Mouse (Mus musculus) lung, embryonic 14.5 days (tissue): ENCODE results near the gene Plekha6. TPM values are rescaled to one million over a fixed set of nuclear protein-coding genes. Genes with fewer than 3 reads are reported as not detected.
A peak's percentile ranks its signal among the peaks of the same experiment; 100 is the strongest.

Experiments used
- ATAC-seq: fragments of 200-750 bp; cut with Nextera tagmentation; 2 replicates; pipeline ENCODE4 v1.8.0; 2017; ENCODE audit warnings: mild to moderate bottlenecking, moderate TSS enrichment, moderate library complexity; ENCODE audit not compliant: insufficient read depth
- DNase-seq: peaks from one replicate; pipeline ENCODE4 v3.0.0-alpha.2; 2015
- H3K27ac ChIP-seq: fragments of 300-500 bp; sonication (generic); 2 replicates; pipeline ENCODE4 v1.5.1; 2014; ENCODE audit warnings: low read depth, mild to moderate bottlenecking, moderate library complexity
- H3K27me3 ChIP-seq: fragments of 300-500 bp; sonication (generic); 2 replicates; pipeline ENCODE4 v1.6.1; 2014; ENCODE audit warnings: low read length, control low read depth; ENCODE audit not compliant: insufficient read depth
- H3K36me3 ChIP-seq: fragments of 300-500 bp; sonication (generic); 2 replicates; pipeline ENCODE4 v1.6.1; 2014; ENCODE audit warnings: control low read depth; ENCODE audit not compliant: insufficient read depth
- H3K4me1 ChIP-seq: fragments of 300-500 bp; sonication (generic); 2 replicates; pipeline ENCODE4 v1.6.1; 2014; ENCODE audit warnings: antibody characterized with exemption, control low read depth; ENCODE audit not compliant: insufficient read depth
- H3K4me2 ChIP-seq: fragments of 300-500 bp; sonication (generic); 2 replicates; pipeline ENCODE4 v1.6.1; 2014; ENCODE audit warnings: mild to moderate bottlenecking
- H3K4me3 ChIP-seq: fragments of 300-500 bp; sonication (generic); 2 replicates; pipeline ENCODE4 v1.5.1; 2014; ENCODE audit warnings: low read depth, low read length
- H3K9ac ChIP-seq: fragments of 300-500 bp; sonication (generic); 2 replicates; pipeline ENCODE4 v1.6.1; 2014
- H3K9me3 ChIP-seq: fragments of 300-500 bp; sonication (generic); 2 replicates; pipeline ENCODE4 v1.6.1; 2016; ENCODE audit warnings: low read depth, low read length, control low read depth
- CTCF ChIP-seq: IDR thresholded peaks from 2 replicates; pipeline ENCODE4 v1.5.1; 2016; ENCODE audit warnings: antibody characterized with exemption, low read depth
- WGBS: fragments of 180-500 bp; shearing (Covaris S2); extraction: QIAGEN DNeasy Blood & Tissue Kit; methylation state at CpG from one replicate; pipeline ENCODE4 v1.1.7; 2014; 5-methylcytosine and 5-hydroxymethylcytosine counted together
- polyA plus RNA-seq: library from polyadenylated mRNA; unstranded; fragments of >200 nt; fragmentation: Nextera tagmentation; extraction: Ambion mirVana; gene quantifications from 2 replicates; pipeline ENCODE4 v1.2.1, GENCODE M21; 2014

Plekha6 gene
- polyA plus RNA-seq, 1 experiment from 2014 or later, result 6.7 TPM

DNA sequence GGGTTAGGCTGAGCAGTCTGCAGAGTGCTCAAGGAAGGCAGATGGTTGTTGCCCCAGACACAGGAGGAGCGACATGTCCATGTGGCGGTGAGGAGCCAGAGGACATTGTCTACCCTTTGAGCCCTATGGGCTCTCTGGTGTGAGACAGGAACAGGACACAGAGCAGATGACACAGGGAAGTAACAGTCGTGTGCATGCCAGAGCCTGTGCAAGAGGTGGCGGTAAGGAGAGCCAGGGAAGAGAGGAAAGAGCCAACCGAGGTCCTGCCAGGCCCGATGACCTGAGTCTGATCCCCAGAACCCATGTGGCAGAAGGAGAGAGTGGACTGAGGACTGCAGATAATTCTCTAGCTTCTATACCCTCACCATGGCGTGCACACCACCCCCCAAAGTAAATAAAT, 99.1 kb downstream of the Plekha6 start:
- Histone ChIP-seq H3K27ac (no peak overlapping the region), H3K9me3 (no peaks in the 10 kb centered on the region), H3K36me3 (no peaks in the 10 kb centered on the region; the same call in 1 of the 2 replicates), H3K4me1 (0 out of 2 replicates have a peak, but pooled peaks cover 4% of the 10 kb centered on the region), H3K9ac (no peak overlapping the region), H3K4me3 (no peak overlapping the region), H3K27me3 (no peaks in the 10 kb centered on the region), H3K4me2 (no peak overlapping the region)
- no peak for TF ChIP-seq CTCF
- WGBS, result 84% methylated on average over 7 of the region's 7 CpGs
- ATAC-seq (no peak), DNase-seq (no peak)

DNA sequence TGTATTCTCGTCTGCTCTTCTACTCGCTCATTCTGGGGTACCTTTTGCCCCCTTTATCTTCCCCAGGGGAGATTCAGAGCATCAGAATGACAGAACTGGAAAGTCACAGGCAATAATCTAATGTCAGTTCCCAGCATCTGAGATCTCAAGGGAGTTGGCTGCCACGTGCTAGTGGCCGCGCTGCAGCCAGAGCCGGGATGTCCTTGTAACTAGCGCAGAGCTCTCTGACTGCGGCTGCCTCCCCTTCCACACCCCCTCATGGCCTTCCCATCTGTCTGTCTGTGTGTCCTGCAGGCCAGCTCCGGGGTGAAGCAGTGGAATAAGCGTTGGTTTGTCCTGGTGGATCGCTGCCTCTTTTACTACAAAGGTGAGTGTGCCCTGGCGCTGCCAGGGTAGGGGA, 100.4 kb downstream of the Plekha6 start:
- H3K4me1 ChIP-seq, result no peaks in the 10 kb centered on the region
- no peak overlapping the region; the same call in 1 of the 2 replicates for H3K9ac ChIP-seq
- H3K4me3 ChIP-seq, result no peak overlapping the region
- no peak overlapping the region for H3K4me2 ChIP-seq
- no peaks in the 10 kb centered on the region for H3K9me3 ChIP-seq
- DNase-seq, result peak; percentile 34
- no peak for ATAC-seq
- no peak for TF ChIP-seq CTCF
- WGBS, result 64% methylated on average over 12 of the region's 12 CpGs
- H3K27me3 ChIP-seq, result no peaks in the 10 kb centered on the region
- H3K27ac ChIP-seq, result no peak overlapping the region
- no peaks in the 10 kb centered on the region; the same call in 1 of the 2 replicates for H3K36me3 ChIP-seq

DNA sequence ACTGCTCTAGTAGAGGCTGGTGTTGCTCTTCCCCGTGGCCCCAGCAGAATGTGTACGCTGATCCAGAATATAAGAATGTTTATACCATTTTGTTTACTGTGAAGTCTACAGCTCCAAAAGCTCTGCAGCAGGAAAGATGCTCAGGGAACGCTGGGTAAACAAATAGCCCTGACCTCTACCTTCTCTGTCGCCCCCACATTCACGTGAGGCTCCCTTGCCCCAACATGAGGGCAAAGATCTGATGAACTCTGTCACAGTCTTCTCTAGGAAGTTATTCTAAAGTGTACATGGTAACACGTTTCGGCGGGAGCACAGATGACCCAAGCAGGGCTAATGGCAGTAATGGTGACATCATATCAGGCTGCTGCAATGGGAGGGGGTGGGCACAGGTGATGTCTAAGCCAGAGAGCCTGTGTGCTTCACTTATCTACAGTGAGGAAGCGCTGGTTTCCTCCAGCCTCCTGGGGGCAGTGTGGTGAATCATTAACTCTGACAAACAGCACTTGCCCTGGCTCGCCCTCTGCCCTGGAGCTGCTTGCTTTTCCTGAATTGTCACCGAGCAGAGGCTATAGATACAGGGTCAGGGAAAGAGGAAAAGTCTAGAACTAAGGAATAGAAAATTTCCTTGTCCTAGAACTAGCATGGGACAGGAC, 101.2 kb downstream of the Plekha6 start:
- Histone ChIP-seq H3K9me3 (no peaks in the 10 kb centered on the region), H3K27me3 (no peaks in the 10 kb centered on the region), H3K4me3 (no peak overlapping the region), H3K36me3 (no peaks in the 10 kb centered on the region; the same call in 1 of the 2 replicates), H3K9ac (no peak overlapping the region), H3K27ac (no peak overlapping the region), H3K4me1 (no peaks in the 10 kb centered on the region), H3K4me2 (no peak overlapping the region)
- DNase-seq (peak; percentile 37), ATAC-seq (peak; percentile 45; the same call in 1 of the 2 replicates)
- WGBS, result 31% methylated on average over 11 of the region's 11 CpGs
- peak; percentile 25 for TF ChIP-seq CTCF

DNA sequence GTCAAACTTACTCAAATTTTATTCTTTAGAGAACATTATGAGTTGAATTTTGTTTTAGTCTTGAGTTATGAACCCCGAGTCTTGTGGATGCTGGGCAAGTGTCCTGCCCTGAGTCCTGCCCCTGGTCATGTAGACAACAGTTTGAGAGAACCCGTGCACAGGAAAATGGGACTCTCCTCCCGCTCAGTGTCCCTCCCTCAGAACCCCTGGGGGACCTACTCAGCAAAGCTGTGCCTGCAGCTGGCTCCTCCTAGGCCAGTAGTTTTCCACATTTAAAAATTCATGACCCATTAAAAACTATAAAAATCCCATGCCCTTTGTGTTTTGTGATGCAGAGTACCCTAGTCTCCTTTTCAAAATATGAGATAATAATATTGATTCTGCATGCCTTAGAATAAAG, 103.1 kb downstream of the Plekha6 start:
- Histone ChIP-seq H3K4me2 (no peak overlapping the region), H3K4me3 (no peak overlapping the region), H3K36me3 (no peaks in the 10 kb centered on the region; the same call in 1 of the 2 replicates), H3K9ac (no peak overlapping the region), H3K4me1 (no peaks in the 10 kb centered on the region), H3K9me3 (no peaks in the 10 kb centered on the region), H3K27ac (no peak overlapping the region), H3K27me3 (no peaks in the 10 kb centered on the region)
- ATAC-seq (no peak), DNase-seq (no peak)
- 72% methylated on average over 3 of the region's 3 CpGs for WGBS
- no peak for TF ChIP-seq CTCF

DNA sequence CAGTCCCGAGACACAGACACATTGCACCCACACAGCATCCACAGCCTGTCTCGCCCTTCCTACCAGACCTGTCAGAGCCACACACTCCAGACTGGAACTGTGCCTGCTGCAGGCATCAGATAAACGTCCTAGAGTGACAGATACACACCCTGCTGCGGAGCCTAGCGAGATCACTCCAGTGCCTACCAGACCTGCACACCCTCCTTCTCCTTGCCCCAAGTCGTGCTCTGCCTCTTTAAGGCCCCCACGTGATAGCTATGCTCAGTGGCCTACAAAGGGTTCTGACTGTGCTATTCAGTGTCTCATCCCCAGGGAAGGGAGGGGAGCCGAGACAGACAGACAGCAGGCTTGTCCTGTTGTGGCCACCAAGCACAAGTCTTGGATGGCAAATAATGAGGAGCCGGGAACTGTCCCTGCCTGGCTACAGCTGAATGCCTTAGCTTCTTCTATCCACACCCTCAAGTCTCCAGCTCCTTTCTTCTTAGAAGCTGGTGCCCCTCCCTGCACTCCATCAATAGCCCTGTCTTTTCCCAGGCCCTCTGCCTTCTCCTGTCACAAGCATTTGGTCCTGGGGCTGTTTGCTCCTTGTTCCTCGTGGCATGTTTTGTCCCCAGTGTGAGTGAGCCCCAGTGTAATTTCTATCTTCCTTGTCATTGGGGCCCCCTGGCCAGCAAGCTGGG, 103.9 kb downstream of the Plekha6 start:
- TF ChIP-seq CTCF, result no peak
- Histone ChIP-seq H3K4me3 (no peak overlapping the region), H3K27ac (no peak overlapping the region), H3K4me1 (no peaks in the 10 kb centered on the region), H3K9ac (no peak overlapping the region), H3K9me3 (no peaks in the 10 kb centered on the region), H3K27me3 (no peaks in the 10 kb centered on the region), H3K4me2 (no peak overlapping the region), H3K36me3 (no peaks in the 10 kb centered on the region; the same call in 1 of the 2 replicates)
- 35% methylated on average over 10 of the region's 10 CpGs for WGBS
- no peak for DNase-seq
- ATAC-seq, result peak; percentile 38

DNA sequence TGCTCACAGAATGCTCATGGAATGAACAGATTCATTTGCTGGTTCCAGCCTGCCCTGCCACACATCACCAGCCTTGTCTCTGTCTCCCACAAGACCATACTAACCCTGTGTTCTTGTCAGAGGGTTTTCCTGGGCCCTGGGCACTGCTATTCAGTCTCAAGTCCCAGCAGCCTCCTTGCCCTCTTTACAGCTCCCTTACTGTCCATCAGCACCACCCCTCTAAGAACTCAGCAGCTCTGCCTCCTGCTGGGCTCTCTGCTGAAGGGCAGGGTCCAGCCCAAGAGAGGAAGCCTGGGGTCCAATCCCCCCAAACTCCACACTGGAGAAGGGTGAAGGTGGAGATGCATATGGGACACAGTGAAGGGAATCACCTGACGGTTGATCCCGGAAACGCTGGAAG, 104.5 kb downstream of the Plekha6 start:
- Histone ChIP-seq H3K9ac (no peak overlapping the region), H3K27ac (no peak overlapping the region)

DNA sequence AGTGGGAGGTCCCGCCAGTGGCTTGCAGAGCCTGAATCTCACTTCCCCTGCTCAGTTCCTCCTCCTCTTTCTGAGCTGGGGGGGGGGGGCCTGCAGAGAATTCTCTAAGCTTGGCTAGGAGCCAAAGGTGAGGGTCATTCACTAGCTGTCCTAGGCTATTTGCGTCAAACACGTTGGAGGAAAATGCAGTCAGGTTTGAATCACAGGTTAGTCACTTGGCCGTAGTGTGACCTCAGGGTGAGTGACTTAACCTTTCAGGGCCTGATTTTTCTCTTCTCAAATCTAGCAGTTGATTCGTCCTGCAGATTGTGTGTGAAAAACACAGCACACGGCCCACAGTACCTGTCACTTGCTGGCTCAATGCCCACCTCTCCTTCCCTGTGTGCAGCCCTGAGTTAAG, 106.3 kb downstream of the Plekha6 start:
- H3K4me3 ChIP-seq, result no peak overlapping the region
- H3K9ac ChIP-seq, result no peak overlapping the region
- 40% methylated on average over 6 of the region's 6 CpGs for WGBS
- H3K36me3 ChIP-seq, result peaks cover 14% of the 10 kb centered on the region; the same call in 1 of the 2 replicates
- H3K4me1 ChIP-seq, result no peaks in the 10 kb centered on the region
- H3K9me3 ChIP-seq, result no peaks in the 10 kb centered on the region
- no peak for TF ChIP-seq CTCF
- peak; percentile 16 for DNase-seq
- H3K4me2 ChIP-seq, result no peak overlapping the region
- no peaks in the 10 kb centered on the region for H3K27me3 ChIP-seq
- H3K27ac ChIP-seq, result no peak overlapping the region
- no peak for ATAC-seq

More for the DNA sequence above, 104.5 kb downstream of the Plekha6 start:
- Histone ChIP-seq H3K27me3 (no peaks in the 10 kb centered on the region), H3K4me3 (no peak overlapping the region), H3K4me2 (no peak overlapping the region), H3K4me1 (no peaks in the 10 kb centered on the region), H3K36me3 (no peaks in the 10 kb centered on the region), H3K9me3 (no peaks in the 10 kb centered on the region)
- peak; percentile 54 for TF ChIP-seq CTCF
- WGBS, result 78% methylated on average over 3 of the region's 3 CpGs
- ATAC-seq (no peak), DNase-seq (peak; percentile 23)
